Mouse (Mus musculus): ENCODE results near the gene Alg5.
"Not testable (repeated sequence)": the region's sequence is repeated elsewhere in the genome, so short reads cannot be mapped to it uniquely, and the experiment has no call there.

Alg5 gene

GRCm38 (mm10) chr3:54735247-54736046 is at the start of gene Alg5, which contains the start of gene Exosc8:
TSS of gene Alg5 (plus strand) at chr3:54735539.
TSS of gene Exosc8 (minus strand) at chr3:54735393.
- peak; percentile 99 to 100 for DNase-seq

- no peak for DNase-seq
These were observed 48.1 kb upstream of the Alg5 start for GRCm38 (mm10) chr3:54687245-54687644.

- no peak for DNase-seq
These were observed 46.2 kb upstream of the Alg5 start for GRCm38 (mm10) chr3:54689091-54689490.

GRCm38 (mm10) chr3:54692202-54693055 is 42.9 kb upstream of the Alg5 start, which contains the start of gene Supt20:
TSS of gene Supt20 (plus strand) at chr3:54692807.
- DNase-seq: peak; percentile 89 to 90

GRCm38 (mm10) chr3:54693056-54693415 is 42.3 kb upstream of the Alg5 start:
- no peak for DNase-seq

GRCm38 (mm10) chr3:54699759-54700301 is 35.5 kb upstream of the Alg5 start:
- no peak for DNase-seq

GRCm38 (mm10) chr3:54704106-54704505 is 31.2 kb upstream of the Alg5 start:
- not testable (repeated sequence) for DNase-seq

- DNase-seq: peak; percentile 51 to 54
These were observed 26.4 kb upstream of the Alg5 start for GRCm38 (mm10) chr3:54708972-54709371.

GRCm38 (mm10) chr3:54714253-54714652 is 21.1 kb upstream of the Alg5 start, which contains the start of gene Gm21958:
TSS of gene Gm21958 (minus strand) at chr3:54714353.
- no peak for DNase-seq

GRCm38 (mm10) chr3:54715461-54715860 is 19.9 kb upstream of the Alg5 start:
- DNase-seq: no peak

- no peak for DNase-seq
These were observed 18.0 kb upstream of the Alg5 start for GRCm38 (mm10) chr3:54717348-54717747.

- DNase-seq: peak; percentile 21 to 25
These were observed 16.4 kb upstream of the Alg5 start for GRCm38 (mm10) chr3:54718947-54719346.

- peak; percentile 55 to 59 for DNase-seq
These were observed 11.4 kb upstream of the Alg5 start for GRCm38 (mm10) chr3:54723741-54724500.

- DNase-seq: no peak
These were observed 10.0 kb upstream of the Alg5 start for GRCm38 (mm10) chr3:54725344-54725743.

- no peak for DNase-seq
These were observed 7.8 kb upstream of the Alg5 start for GRCm38 (mm10) chr3:54727588-54727987.

GRCm38 (mm10) chr3:54728100-54728499 is 7.2 kb upstream of the Alg5 start:
- DNase-seq: no peak

- DNase-seq: no peak
These were observed 3.7 kb upstream of the Alg5 start for GRCm38 (mm10) chr3:54731626-54732150.

- no peak for DNase-seq
These were observed 3.0 kb upstream of the Alg5 start for GRCm38 (mm10) chr3:54732371-54732770.

- peak; percentile 92 to 94 for DNase-seq
These were observed 710 bp upstream of the Alg5 start for GRCm38 (mm10) chr3:54734411-54735246.

GRCm38 (mm10) chr3:54736101-54736927 is 975 bp downstream of the Alg5 start:
- peak; percentile 9 to 24 for DNase-seq
